Mouse (Mus musculus) B cell, adult 62 days (primary cell): ENCODE measurements around the gene Tab2. TPM values are rescaled to one million over a fixed set of nuclear protein-coding genes. Genes with fewer than 3 reads are reported as not detected.

ENCODE experiments used
- total RNA-seq: library from RNA; stranded (reverse); gene quantifications from 4 replicates; pipeline ENCODE4 v1.2.4, GENCODE M21; 2023

The Tab2 gene
- total RNA-seq = 111 to 120 TPM (median 111 TPM) in 4 replicates

GRCm38 (mm10) chr10:7956228-7957001 is at the start of gene Tab2:
TSS of gene Tab2 (minus strand) at chr10:7956230.

Other genes with a start within 250 kb of the Tab2 start
- 38.8 to 45.9 TPM (median 40.0 TPM) in 4 replicates for gene Katna1, start 230.2 kb downstream of the Tab2 start, total RNA-seq
- 46.2 to 58.8 TPM (median 50.4 TPM) in 4 replicates for gene Ginm1, start 163.4 kb downstream of the Tab2 start, total RNA-seq
- gene Ppil4, start 163.3 kb downstream of the Tab2 start, total RNA-seq = 76.5 to 83.2 TPM (median 81.5 TPM) in 4 replicates
- gene Zc3h12d, start 123.8 kb downstream of the Tab2 start, total RNA-seq = 43.1 to 47.4 TPM (median 45.6 TPM) in 4 replicates